Mouse (Mus musculus): Measurements from ENCODE around the gene Olfr357. TPM values are rescaled to one million over a fixed set of nuclear protein-coding genes. Genes with fewer than 3 reads are reported as not detected.

Gene Olfr357
- not detected for total RNA-seq (2021)
- long read RNA-seq, experiment 1, result 0 reads
- long read RNA-seq, experiment 2, result 0 reads

DNA sequence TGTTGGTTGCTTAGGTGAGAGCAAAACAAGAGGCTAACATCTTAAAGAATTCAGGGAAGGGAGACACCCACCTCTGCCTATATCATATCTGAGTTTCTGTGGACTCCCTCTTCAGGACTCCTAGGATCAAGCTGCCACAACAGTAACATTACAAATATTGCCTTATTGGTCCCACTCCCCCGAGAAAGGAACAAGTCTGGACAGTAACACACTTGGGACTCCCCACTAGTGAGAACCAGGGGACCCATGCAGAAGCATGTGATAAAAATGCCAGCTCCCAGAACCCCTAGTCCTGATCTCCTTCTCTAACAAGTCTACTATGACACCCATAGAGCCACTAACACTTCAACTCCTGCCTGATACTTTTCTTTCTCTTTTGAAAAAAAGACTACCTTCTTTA is at the start of gene Olfr357:
TSS of gene Olfr357 (plus strand) at position 301 of the 400 bp plus-strand sequence.
- DNase-seq, result no peak

GRCm38 (mm10) chr2:36997030-36997429 is 3.4 kb downstream of the Olfr357 start:
- no peak for DNase-seq

DNA sequence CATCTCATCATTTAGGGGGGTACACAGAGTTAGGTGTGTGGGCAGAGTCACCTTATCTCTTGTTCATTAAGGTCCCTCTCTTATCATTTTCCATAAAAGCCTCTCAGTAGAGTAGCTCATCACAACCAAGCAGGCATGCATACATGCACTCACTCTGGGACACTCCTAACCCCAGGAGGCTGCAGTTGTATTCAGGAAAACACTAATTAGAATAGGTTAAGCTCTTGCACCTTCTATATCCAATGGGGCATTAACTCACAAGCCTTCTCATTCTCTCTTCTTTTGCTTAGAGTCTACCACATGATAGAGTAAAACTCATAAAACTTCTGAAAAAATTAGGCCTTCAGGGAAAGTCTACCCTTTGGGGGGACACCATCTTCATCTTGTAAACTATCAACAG is 15.6 kb downstream of the Olfr357 start, which contains the start of gene Olfr358:
TSS of gene Olfr358 (minus strand) at position 101 of the 400 bp plus-strand sequence.
- DNase-seq, result no peak

Other genes with a start within 250 kb of the Olfr357 start
- gene Olfr348, start 209.6 kb upstream of the Olfr357 start, total RNA-seq (2021), result not detected
- gene Olfr50, start 203.3 kb upstream of the Olfr357 start, total RNA-seq (2021), result not detected
- not detected for gene Olfr3, start 176.8 kb upstream of the Olfr357 start, total RNA-seq (2021)
- gene Olfr350, start 147.5 kb upstream of the Olfr357 start, total RNA-seq (2021), result not detected
- gene Olfr351, start 131.2 kb upstream of the Olfr357 start, total RNA-seq (2021), result not detected
- gene Olfr352, start 125.4 kb upstream of the Olfr357 start, total RNA-seq (2021), result not detected
- gene Olfr353, start 100.9 kb upstream of the Olfr357 start, total RNA-seq (2021), result not detected
- not detected for gene Olfr354, start 88.1 kb upstream of the Olfr357 start, total RNA-seq (2021)
- not detected for gene Olfr355, start 64.9 kb upstream of the Olfr357 start, total RNA-seq (2021)
- not detected for gene Olfr356, start 56.7 kb upstream of the Olfr357 start, total RNA-seq (2021)
- not detected for gene Olfr358, start 15.5 kb downstream of the Olfr357 start, total RNA-seq (2021)
- not detected for gene Olfr360, start 71.9 kb downstream of the Olfr357 start, total RNA-seq (2021)
- not detected for gene Olfr361, start 95.5 kb downstream of the Olfr357 start, total RNA-seq (2021)
- gene Olfr362, start 124.1 kb downstream of the Olfr357 start, total RNA-seq (2021), result not detected
- gene Olfr364-ps1, start 145.5 kb downstream of the Olfr357 start, total RNA-seq (2021), result not detected
- not detected for gene Olfr365, start 194.4 kb downstream of the Olfr357 start, total RNA-seq (2021)
- gene Olfr366, start 217.7 kb downstream of the Olfr357 start, total RNA-seq (2021), result not detected